Mouse (Mus musculus) 3T3-L1 (cell line): Measurements from ENCODE around the gene Cep295nl.
A peak's percentile ranks its signal among the peaks of the same experiment; 100 is the strongest.
"Not testable (repeated sequence)": the region's sequence is repeated elsewhere in the genome, so short reads cannot be mapped to it uniquely, and the experiment has no call there.

ENCODE experiments used
- DNase-seq: peaks from one replicate; pipeline ENCODE4 v3.0.0-alpha.2; 2015; ENCODE audit warnings: low read depth, low spot score

Gene Cep295nl

GRCm38 (mm10) chr11:118342400-118342981 lies at the start of gene Cep295nl:
Cep295nl (minus strand) TSS chr11:118342500.
- DNase-seq: no peak

GRCm38 (mm10) chr11:118387816-118388215 lies 45.5 kb upstream of the Cep295nl start:
- DNase-seq: not testable (repeated sequence)

- DNase-seq: peak; percentile 97
These were observed 37.1 kb upstream of the Cep295nl start for GRCm38 (mm10) chr11:118379251-118380009.

- DNase-seq: no peak
These were observed 36.4 kb upstream of the Cep295nl start for GRCm38 (mm10) chr11:118378656-118379055.

- not testable (repeated sequence) for DNase-seq
These were observed 34.0 kb upstream of the Cep295nl start for GRCm38 (mm10) chr11:118376323-118376722.

GRCm38 (mm10) chr11:118375881-118376280 lies 33.6 kb upstream of the Cep295nl start:
- DNase-seq: no peak

GRCm38 (mm10) chr11:118375461-118375860 lies 33.2 kb upstream of the Cep295nl start:
- no peak for DNase-seq

- DNase-seq: no peak
These were observed 32.7 kb upstream of the Cep295nl start for GRCm38 (mm10) chr11:118375006-118375405.

GRCm38 (mm10) chr11:118374506-118374905 lies 32.2 kb upstream of the Cep295nl start:
- DNase-seq: no peak

- peak; percentile 53 for DNase-seq
These were observed 30.3 kb upstream of the Cep295nl start for GRCm38 (mm10) chr11:118372641-118373040.

- DNase-seq: no peak
These were observed 29.6 kb upstream of the Cep295nl start for GRCm38 (mm10) chr11:118371876-118372275.

GRCm38 (mm10) chr11:118369657-118370056 lies 27.4 kb upstream of the Cep295nl start:
- DNase-seq: no peak

GRCm38 (mm10) chr11:118369251-118369650 lies 27.0 kb upstream of the Cep295nl start:
- no peak for DNase-seq

GRCm38 (mm10) chr11:118368330-118368729 lies 26.0 kb upstream of the Cep295nl start:
- DNase-seq: peak; percentile 61

GRCm38 (mm10) chr11:118366559-118366958 lies 24.3 kb upstream of the Cep295nl start:
- peak; percentile 61 for DNase-seq

GRCm38 (mm10) chr11:118366108-118366507 lies 23.8 kb upstream of the Cep295nl start:
- DNase-seq: peak; percentile 73

GRCm38 (mm10) chr11:118365171-118365570 lies 22.9 kb upstream of the Cep295nl start:
- DNase-seq: peak; percentile 98

GRCm38 (mm10) chr11:118364021-118364420 lies 21.7 kb upstream of the Cep295nl start:
- no peak for DNase-seq

GRCm38 (mm10) chr11:118362971-118363518 lies 20.7 kb upstream of the Cep295nl start:
- DNase-seq: peak; percentile 93

- DNase-seq: peak; percentile 55
These were observed 20.2 kb upstream of the Cep295nl start for GRCm38 (mm10) chr11:118362501-118362900.

GRCm38 (mm10) chr11:118360907-118361341 lies 18.6 kb upstream of the Cep295nl start:
- DNase-seq: peak; percentile 80

- DNase-seq: peak; percentile 37
These were observed 18.2 kb upstream of the Cep295nl start for GRCm38 (mm10) chr11:118360491-118360890.

GRCm38 (mm10) chr11:118355640-118356039 lies 13.3 kb upstream of the Cep295nl start, which contains the start of gene Timp2:
Timp2 (minus strand) TSS chr11:118355740.
- peak; percentile 36 for DNase-seq
